Mouse (Mus musculus) G1E (cell line): ENCODE results near the gene Trmt61a. TPM values are rescaled to one million over a fixed set of nuclear protein-coding genes. Genes with fewer than 3 reads are reported as not detected.
A peak's percentile ranks its signal among the peaks of the same experiment; 100 is the strongest.
"Not testable (repeated sequence)": the region's sequence is repeated elsewhere in the genome, so short reads cannot be mapped to it uniquely, and the experiment has no call there.

Source experiments
- ATAC-seq: 2 replicates; pipeline ENCODE4 v1.8.0; 2016; ENCODE audit warnings: mild to moderate bottlenecking; ENCODE audit not compliant: insufficient number of reproducible peaks, poor library complexity, low FRiP score, severe bottlenecking; ENCODE audit errors: extremely low read depth
- DNase-seq: peaks from one replicate; pipeline ENCODE4 v3.0.0; 2012; ENCODE audit warnings: low spot score
- H3K27me3 ChIP-seq: 2 replicates; pipeline ENCODE4 v1.6.1; 2012; ENCODE audit warnings: mild to moderate bottlenecking, low read length, inconsistent platforms; ENCODE audit not compliant: insufficient read depth
- H3K36me3 ChIP-seq: replicated peaks from 2 replicates; pipeline ENCODE3; 2012; ENCODE audit warnings: mild to moderate bottlenecking, inconsistent platforms
- H3K4me1 ChIP-seq: 2 replicates; pipeline ENCODE4 v1.6.1; 2012; ENCODE audit warnings: low read depth, low read length, inconsistent platforms, mixed read lengths; ENCODE audit not compliant: insufficient read depth
- H3K4me3 ChIP-seq: 2 replicates; pipeline ENCODE4 v1.5.1; 2012; ENCODE audit warnings: low read depth, mild to moderate bottlenecking, inconsistent platforms, low read length, moderate library complexity, mixed read lengths
- H3K9me3 ChIP-seq: replicated peaks from 2 replicates; pipeline ENCODE4 v1.6.1; 2012; ENCODE audit warnings: inconsistent platforms
- CTCF ChIP-seq: IDR thresholded peaks from 2 replicates; pipeline ENCODE4 v1.5.1; 2012; ENCODE audit warnings: low read depth, low read length, inconsistent platforms, mixed read lengths
- GATA1 ChIP-seq: IDR thresholded peaks from 2 replicates; pipeline ENCODE4 v1.6.1; 2012; ENCODE audit warnings: borderline replicate concordance, low read length, inconsistent platforms, mixed read lengths
- GATA2 ChIP-seq: IDR thresholded peaks from 2 replicates; pipeline ENCODE4 v1.6.1; 2012; ENCODE audit warnings: low read depth, low read length, inconsistent platforms, borderline replicate concordance
- POLR2AphosphoS5 ChIP-seq: IDR thresholded peaks from 2 replicates; pipeline ENCODE4 v1.6.1; 2012; ENCODE audit warnings: low read depth, low read length, inconsistent platforms; ENCODE audit not compliant: insufficient replicate concordance
- TAL1 ChIP-seq: conservative IDR thresholded peaks from 2 replicates; pipeline ENCODE4 v1.6.1; 2012; ENCODE audit warnings: low read depth, low read length, inconsistent platforms, mixed read lengths
- polyA plus RNA-seq: library from polyadenylated mRNA; stranded (reverse); fragments of >175 nt; gene quantifications from 2 replicates; pipeline ENCODE4 v1.2.3, GENCODE M21; 2012
- total RNA-seq, 2 experiments: library from RNA; stranded (forward) in 1 of 2; stranded (reverse) in 1 of 2; fragments of 200-1000 nt in 1 of 2; fragments of >200 nt in 1 of 2; fragmentation: Nextera tagmentation in 1 of 2; gene quantifications; 2 replicates each; pipeline ENCODE4 v1.2.3; 2014 to 2017

The Trmt61a gene
- total and polyA plus RNA-seq, 3 experiments: 9.3 to 32.5 (median 11.1) TPM

DNA sequence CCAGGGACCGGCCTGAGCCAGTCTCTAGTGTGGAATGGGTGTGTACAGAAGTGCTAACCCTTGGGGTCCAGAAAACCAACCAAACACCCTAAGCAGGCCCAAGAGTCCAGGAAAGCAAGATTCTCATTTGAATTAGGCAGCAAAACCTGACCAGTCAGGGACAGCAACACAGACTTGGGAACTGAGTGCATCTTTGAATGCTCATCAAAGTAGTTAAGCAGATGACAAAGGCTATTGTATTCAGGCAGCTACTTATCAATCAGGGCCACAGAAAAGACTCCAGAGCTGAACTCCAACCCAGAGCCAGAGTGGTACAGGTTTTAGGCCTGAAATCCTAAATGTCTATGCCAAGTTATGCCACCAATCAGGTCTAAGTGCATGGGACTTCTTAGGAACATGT, 17.3 kb upstream of the Trmt61a start:
- DNase-seq (no peak), ATAC-seq (no peak)
- H3K4me3 ChIP-seq: no peak overlapping the region
- H3K4me1 ChIP-seq: peaks cover 7% of the 10 kb centered on the region
- TF ChIP-seq GATA1 (no peak), CTCF (no peak)
- H3K27me3 ChIP-seq: no peaks in the 10 kb centered on the region
- H3K9me3 ChIP-seq: no peaks in the 10 kb centered on the region
- H3K36me3 ChIP-seq: peaks cover 83% of the 10 kb centered on the region

DNA sequence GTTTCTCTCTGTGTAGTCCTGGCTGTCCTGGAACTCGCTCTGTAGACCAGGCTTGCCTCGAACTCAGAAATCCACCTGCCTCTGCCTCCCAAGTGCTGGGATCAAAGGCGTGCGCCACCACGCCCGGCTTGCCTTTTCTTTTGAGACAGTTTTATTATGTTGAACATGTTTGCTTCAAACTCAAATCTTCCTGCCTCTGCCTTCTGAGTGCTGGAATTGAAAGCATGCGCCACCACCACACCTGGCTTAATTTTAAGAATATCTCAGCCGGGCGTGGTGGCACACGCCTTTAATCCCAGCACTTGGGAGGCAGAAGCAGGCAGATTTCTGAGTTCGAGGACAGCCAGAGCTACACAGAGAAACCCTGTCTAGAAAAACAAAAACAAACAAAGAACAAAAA, 16.4 kb upstream of the Trmt61a start:
- not testable (repeated sequence) for H3K4me3 ChIP-seq, H3K4me1 ChIP-seq, H3K27me3 ChIP-seq, ATAC-seq, DNase-seq, H3K9me3 ChIP-seq
- H3K36me3 ChIP-seq: peaks cover 78% of the 10 kb centered on the region

DNA sequence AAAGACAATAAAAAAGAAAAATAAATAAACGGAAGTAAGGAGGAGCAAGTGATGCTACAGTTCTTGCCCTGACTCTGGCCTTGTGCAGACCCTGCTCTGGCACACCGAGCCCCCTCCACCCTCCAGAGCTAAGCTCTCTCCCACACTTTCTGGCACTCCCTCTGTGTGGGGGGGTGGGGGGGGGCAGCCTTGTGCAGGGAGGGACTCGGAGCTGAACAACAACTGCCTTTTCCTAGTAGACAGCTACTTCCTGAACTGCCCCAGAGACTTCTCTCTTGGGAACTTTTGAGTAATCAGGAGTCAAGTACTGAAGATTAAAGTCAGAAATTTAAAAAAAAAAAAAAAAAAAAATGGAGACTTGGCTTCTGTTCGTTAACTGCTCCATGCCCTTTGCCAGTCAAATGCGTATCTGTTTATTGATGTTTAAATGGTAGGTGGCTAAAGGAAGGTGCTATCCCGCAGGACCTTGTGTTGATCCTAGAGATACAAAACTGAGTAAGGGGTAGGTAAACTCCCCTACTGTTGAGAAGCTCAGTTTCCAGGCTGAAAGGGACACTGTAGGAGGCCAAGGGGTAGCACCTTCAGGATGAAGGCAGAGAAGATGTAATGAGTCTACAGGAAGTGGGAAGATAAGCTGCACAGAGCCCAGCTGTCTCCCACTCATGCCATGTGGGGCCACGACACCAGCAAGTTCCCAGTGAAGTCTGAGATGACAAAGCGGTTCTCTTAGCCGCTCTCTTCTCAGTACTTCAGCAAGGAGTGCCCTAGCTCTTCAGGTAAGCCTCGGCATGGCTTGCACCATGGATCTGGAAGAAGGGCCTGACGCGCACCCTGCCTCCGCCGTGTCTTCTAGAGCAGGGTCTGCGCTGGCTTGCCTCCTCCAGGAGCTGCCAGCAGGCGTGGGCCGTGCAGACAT, 14.4 kb upstream of the Trmt61a start:
- TF ChIP-seq GATA2 (no peak), GATA1 (no peak), CTCF (no peak), TAL1 (no peak), POLR2AphosphoS5 (no peak)
- Histone ChIP-seq H3K36me3 (peaks cover 70% of the 10 kb centered on the region), H3K9me3 (no peaks in the 10 kb centered on the region), H3K4me1 (peaks cover 13% of the 10 kb centered on the region), H3K27me3 (no peaks in the 10 kb centered on the region), H3K4me3 (no peak overlapping the region)
- ATAC-seq: no peak
- DNase-seq: no peak

DNA sequence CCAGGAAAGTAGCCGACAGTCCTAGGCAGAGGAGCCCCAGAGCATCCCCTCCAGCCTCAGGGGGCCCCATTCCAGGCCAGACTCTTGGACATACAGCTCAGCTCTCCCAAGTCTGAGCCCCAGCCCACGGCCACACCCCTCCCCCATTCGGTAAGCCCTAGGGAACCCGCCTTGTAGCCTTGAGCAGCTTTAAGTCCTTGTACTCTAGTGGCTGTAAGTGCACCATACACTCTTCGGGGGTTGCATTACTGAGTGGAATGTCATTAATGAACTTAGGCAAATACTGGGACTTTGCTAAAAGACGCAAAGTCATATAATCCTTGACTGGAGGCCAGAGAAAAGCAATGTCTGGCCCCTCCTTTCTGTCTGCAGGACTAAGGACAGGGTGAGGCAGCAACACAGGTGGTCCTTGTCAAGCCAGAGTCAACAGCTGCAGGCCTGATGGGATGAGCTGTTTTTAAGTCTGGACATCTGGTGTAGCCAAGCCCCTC, 13.7 kb upstream of the Trmt61a start:
- TF ChIP-seq GATA2 (no peak), POLR2AphosphoS5 (no peak), CTCF (no peak), TAL1 (no peak), GATA1 (no peak)

DNA sequence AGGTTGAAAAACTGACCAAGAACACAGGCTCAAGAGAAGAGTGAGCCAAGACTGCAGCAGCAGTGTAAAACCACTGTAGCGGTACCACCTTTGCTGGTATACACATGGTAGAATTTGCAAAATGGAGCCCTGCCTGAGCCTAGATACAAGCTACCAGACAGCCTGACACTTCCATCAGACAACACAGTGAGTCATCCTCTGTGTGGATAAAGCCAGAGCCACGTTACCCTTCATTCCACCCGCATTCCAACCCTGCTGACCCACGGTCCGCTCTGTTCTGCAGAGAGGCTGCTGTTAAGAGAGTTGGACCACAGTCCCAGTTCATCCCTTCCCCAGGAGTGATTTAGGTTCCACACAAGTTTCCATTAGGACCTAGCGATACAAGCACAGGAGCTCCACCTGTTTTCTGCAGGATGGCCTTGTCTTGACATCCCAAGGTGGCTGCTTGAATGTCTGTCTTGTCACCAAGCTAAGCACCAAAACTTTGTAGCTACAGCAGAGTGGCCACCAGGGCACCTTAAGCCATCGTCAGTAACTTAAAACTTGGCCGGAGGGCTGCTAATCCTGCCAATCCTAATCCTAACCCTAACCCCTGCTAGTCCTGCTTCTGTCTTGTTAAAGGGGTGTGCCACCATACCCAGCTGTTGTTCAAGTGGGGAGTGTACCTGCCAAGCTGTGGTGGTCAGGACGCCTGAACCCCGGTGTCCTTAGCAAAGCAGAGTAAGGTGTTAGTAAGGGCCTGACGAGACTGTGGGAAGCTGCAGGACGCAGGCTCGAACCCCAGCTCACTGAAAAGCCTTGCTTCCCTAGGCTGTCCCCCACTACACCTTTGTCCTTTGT, 12.6 kb upstream of the Trmt61a start:
- no peak overlapping the region for H3K4me3 ChIP-seq
- ATAC-seq (no peak), DNase-seq (peak; percentile 1)
- H3K27me3 ChIP-seq: peaks cover 7% of the 10 kb centered on the region; the same call in 1 of the 2 replicates
- peaks cover 25% of the 10 kb centered on the region for H3K4me1 ChIP-seq
- TF ChIP-seq GATA2 (no peak), POLR2AphosphoS5 (0 out of 2 replicates have a peak, but pooled peaks have one; percentile 29)
- H3K9me3 ChIP-seq: no peaks in the 10 kb centered on the region
- peaks cover 54% of the 10 kb centered on the region for H3K36me3 ChIP-seq

More for the DNA sequence above, 13.7 kb upstream of the Trmt61a start:
- peaks cover 20% of the 10 kb centered on the region for H3K4me1 ChIP-seq
- ATAC-seq (no peak), DNase-seq (no peak)
- no peaks in the 10 kb centered on the region for H3K27me3 ChIP-seq
- no peak overlapping the region for H3K4me3 ChIP-seq
- H3K9me3 ChIP-seq: no peaks in the 10 kb centered on the region
- H3K36me3 ChIP-seq: peaks cover 64% of the 10 kb centered on the region

DNA sequence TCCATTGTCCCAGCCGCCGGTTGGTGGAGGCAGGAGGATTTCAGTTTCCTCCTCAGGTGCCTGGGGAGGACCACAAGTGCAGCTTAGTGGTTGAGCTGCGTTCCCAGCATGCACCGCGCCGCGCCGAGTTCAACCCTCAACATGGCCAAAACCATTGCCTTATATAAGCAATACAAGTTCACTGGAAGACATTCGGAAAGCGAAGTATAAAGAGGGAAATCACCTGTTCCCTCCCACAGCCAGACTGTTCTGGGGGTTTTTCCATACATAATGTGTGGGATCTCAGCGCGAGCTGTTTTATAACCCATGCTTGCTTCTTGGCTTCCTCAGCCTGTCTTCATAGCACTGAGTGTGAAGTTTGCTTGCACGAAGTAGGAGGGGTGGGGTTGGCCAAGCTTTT, 11.5 kb upstream of the Trmt61a start:
- Histone ChIP-seq H3K27me3 (peaks cover 19% of the 10 kb centered on the region), H3K9me3 (peaks cover 7% of the 10 kb centered on the region), H3K36me3 (peaks cover 43% of the 10 kb centered on the region), H3K4me1 (peaks cover 25% of the 10 kb centered on the region), H3K4me3 (no peak overlapping the region)
- TF ChIP-seq TAL1 (no peak), CTCF (no peak)
- DNase-seq (no peak), ATAC-seq (no peak)
